Mouse (Mus musculus): Measurements from ENCODE around the gene Lin28a.
A peak's percentile ranks its signal among the peaks of the same experiment; 100 is the strongest.

The Lin28a gene

GRCm38 (mm10) chr4:134018779-134019145 lies at the start of gene Lin28a:
Gene Lin28a (minus strand): TSS chr4:134018841.
- no peak for DNase-seq

GRCm38 (mm10) chr4:134067833-134068544 lies 49.3 kb upstream of the Lin28a start:
- no peak for DNase-seq

DNA sequence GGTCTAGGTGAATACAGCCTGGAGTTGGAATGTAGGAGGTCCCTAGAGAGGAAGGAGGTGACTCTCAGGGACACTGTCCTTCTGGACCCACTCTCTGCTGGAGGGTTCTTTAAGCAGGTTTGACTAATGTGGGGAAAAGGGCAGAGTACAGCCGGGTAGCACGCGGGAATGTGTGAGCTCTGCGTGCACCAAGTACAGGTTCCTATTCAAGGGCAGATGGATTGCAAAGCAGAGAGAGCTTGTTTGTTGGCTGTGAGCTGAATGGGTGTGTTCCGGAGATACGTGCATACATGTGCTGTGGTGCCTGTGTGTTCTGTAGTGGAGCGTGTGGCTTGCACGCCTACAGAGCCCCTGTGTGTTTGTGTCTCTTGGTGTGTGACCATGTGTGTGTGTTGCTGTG lies 48.7 kb upstream of the Lin28a start:
- no peak for DNase-seq

DNA sequence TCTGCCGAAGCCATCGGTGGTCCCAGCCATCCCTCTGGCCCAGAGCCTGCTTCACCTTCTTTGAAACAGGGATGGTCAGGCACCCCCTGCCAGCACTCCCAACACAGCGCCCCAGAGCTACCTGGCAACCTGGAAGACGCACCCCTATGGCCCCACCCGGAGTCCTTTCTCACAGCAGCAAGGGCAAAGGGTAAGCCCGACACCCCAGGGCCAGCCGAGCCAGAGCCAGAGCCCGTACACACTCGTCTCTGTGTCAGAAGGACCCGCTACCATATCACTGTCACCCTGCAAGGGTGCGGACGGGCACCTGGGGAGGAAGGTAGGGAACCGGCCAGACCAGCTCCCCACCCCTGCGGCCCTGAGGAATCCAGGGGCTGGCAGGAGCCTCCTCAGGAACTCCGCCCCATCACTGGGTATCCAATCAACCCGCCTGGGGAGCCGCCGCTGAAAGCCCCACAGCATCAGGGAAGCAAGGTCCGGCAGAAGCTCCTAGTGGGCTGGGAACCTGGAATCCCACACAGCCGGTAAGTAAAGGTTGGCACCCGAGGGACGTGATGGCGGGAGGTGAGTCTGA lies 46.9 kb upstream of the Lin28a start:
- DNase-seq: no peak

DNA sequence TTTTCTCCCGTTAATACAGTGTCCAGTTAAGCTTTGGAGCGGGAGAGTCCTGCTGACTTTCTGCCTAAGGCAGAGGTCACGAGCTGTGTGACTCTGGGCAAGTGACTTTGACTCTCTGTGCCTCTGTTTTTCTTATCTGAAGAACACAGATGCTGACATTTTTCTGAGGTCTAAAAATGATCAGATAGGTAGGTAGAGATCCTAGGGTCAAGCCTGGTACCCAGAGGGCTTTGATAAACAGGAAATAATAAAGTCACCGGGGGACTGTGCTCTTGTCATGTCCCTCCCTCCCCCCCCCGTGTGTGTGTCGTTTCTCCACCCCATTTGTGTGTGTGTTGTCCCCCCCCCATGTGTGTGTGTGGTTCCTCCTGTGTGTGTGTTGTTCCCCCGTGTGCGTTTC lies 43.9 kb upstream of the Lin28a start:
- DNase-seq: no peak

DNA sequence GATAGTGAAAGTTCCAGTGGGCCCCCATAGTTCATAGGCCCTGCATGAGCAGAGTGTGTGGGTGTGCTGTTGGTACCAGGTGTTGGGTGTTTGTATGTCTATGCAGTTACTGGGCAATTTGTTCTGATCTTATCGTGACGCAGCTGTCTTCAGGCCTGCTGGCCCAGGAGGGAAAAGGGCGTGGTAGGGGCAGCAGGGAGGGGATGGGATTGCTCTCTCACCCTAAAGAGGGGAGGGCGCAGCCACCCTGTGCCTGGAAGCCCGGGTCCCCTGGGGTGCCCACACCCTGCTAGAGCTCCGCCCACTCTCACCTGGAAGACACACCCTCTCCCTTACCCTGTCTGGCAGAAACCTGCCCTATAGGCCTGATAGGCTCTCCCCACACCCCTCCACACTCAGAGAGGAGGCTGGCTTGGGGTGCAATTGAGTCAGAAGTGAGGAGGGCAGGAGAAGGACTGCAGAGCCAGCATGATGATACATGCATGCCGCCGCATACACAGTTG lies 43.4 kb upstream of the Lin28a start:
- DNase-seq: no peak

DNA sequence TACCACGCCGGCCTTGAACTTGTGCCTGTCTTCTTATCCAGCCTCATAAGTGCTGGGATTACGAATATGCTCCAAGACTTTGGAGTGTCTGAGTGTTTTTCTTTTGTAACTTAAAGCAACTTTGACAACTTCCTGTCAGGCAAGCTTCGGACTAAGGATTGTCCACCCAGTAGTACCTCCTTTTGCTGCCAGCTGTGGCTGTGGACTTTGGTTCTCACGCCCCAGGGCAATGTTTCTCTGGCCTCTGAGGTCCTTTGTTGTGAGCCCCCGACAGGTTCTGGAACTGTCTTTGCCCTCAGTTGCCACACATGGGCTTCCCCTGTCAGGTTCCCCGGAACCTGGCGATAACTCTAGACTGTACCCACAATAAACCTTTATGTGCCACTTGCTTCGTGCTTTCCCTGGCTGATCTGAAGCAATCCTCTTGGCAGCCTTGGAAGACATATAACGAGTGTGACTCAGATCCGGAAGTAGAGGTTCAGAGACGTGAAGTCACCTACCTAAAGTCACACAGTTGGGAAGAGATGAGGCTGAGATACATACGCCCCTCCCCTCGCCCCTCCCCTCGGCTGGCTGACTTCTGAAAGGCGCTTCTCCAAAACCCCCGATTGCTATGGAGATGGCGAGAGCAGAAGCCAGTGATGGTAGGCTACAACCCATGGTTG lies 42.7 kb upstream of the Lin28a start:
- no peak for DNase-seq

GRCm38 (mm10) chr4:134060135-134060865 lies 41.7 kb upstream of the Lin28a start, which contains the start of gene Crybg2:
Gene Crybg2 (plus strand): TSS chr4:134060815.
- no peak for DNase-seq

DNA sequence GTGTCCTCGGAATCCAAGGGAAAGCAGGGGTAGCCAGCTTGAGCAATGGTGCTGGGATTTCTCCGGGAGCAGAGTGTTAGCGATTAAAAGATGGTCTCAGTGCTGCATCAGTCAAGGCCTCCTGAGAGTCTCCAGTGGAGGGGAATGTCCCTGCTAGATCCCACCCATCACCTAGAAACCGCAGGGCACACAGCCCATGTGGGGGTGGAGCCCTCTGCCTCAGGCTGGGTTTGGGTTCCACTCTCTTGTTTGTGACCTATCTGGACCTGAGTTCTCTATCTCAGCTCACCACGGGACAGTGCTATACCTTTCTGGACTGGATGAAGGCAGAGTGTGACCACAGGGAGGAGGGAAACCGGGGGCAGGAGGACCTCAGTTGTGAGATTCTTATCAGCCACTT lies 40.3 kb upstream of the Lin28a start:
- no peak for DNase-seq

DNA sequence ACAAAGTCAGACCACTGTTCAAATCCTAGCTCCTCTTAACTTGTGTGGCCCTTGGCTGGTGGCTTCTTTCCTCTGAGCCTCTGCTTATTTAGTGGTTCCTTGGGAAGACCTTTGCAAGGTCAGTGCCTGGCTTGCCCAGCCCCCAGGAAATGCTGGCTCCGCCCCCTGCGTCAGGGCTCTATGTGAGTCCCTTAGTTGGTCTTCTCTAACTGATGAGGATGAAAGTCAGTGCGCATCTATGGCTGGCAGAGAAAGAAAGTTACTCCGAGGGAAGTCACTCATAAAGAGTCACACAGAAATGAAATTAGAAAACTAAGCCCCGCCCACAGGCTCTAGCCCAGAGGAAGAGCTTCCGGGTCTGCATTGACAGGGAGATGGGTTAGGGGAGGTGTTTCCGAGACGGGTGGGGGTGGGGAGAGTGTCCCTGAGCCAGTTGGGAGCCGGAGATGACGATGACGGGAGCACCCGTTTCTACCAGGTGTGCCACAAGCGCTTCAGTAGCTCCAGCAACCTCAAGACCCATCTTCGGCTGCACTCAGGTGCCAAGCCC lies 39.6 kb upstream of the Lin28a start:
- no peak for DNase-seq

DNA sequence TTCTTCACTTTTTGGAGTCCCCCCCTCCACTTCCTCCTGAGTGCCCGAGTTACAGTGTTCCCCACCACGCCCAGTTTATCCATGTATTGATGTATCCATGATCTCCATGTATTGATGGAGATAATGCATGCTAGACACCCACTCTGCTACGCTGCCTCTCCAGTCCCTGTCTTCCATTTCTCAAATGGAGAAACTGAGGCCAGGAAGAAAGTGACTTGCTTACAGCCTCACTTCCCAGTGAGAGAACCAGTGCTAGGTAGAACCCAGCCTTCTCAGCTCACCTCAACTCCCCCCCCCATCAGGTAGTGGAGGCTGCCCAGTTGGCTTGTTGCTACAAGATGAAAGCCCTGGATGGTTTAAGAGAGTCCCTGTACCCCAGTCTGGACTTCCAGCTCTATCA lies 34.9 kb upstream of the Lin28a start, which contains the start of gene Zfp683:
Gene Zfp683 (plus strand): TSS at position 301 of the 400 bp plus-strand sequence.
- DNase-seq: no peak

- peak; percentile 76 to 89 for DNase-seq
Measured at GRCm38 (mm10) chr4:134052560-134052959, 33.9 kb upstream of the Lin28a start.

DNA sequence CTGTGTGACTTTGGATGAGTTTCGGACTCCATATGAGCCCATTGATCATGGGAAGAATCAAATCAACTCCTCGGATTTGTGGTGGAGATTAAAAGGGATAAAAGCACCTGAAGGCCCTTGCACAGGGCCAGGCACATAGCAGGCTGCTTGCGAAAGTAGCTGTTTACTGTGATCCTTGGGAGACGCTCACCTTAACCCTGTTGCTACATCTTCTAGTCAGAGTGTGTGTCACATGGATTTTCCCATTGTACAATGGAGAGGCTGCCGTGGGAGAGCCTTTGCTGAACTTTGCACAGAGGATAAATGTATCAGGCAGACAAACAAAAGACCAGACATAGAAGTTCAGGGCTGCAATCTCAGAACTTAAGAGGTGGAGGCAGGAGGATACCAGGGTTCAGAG lies 33.3 kb upstream of the Lin28a start:
- no peak for DNase-seq

DNA sequence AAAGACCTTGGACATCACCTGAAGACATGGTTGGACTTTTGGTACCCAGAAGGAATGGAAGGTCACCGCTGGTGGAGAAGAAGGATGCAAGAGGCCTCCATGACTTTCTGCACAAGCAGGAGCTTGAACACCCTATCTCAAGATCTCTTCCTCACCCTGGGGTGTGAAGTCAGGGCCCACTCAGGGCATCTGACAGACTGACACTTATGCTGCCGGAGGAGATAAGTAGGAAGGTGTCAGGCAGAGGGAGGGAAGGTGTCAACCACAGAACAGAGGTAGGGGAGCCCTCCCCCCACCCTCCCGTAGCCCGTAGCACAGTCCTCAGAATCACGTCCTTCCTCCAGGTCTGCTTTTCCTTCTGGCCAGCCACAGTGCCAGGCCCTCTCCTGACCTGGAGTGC lies 29.0 kb upstream of the Lin28a start:
- DNase-seq: no peak

- no peak for DNase-seq
Measured at GRCm38 (mm10) chr4:134043041-134043440, 24.4 kb upstream of the Lin28a start.

DNA sequence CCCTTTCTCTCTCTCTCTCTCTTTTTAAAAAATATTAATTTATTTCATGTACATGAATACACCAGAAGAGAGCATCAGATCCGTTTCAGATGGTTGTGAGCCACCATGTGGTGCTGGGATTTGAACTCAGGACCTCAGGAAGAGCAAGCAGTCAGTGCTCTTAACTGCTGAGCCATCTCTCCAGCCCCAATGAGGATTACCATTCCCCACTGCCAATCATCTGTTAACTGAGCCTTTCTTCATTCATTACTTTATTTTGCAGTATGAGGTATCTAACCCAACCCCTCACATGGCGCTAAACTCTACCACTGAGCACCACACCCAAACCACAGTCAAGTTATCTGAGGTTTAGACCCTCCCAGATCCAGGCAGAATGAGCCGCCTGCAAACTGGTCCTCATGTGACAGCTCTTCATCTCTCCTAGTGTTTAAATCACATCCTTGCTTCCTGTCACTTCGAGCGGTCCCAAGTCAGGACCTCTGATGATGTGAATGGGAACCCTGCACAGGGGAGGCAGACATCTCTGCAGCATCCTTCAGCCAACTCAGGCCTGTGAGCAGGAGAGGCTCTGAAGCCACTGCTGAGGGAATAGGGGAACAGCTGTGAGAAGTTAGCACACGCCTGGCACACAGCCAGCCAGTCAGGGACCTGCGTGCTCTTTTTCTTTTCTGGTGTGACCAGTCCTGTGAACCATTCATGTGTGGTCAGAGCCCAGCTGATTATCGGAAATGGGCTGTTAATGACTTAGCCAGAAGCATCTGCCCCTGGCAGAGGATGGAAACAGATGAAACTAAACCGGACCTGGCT lies 22.9 kb upstream of the Lin28a start:
- DNase-seq: peak in 1 of 2 experiments; percentile 15

DNA sequence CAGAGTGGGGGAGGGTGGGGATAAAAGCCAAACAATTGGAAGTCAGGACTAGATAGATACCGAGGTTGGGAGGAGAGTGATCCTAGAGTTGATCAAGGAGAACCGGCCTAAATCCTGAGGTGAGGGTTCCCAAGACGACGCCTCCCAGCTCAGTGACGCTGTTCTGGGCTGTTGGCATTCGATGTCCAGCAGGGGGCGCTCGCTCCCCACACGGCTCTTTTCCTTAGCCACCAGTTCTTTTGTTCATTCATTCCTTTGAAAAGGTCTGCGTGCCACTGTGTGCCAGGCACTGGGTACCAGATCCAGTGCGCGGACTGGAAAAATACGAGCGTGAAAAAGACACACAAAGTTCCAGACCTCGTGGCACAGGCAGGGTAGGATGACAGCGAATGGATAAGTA lies 17.3 kb upstream of the Lin28a start:
- peak; percentile 86 to 90 for DNase-seq

GRCm38 (mm10) chr4:134025802-134026201 lies 7.2 kb upstream of the Lin28a start:
- no peak for DNase-seq

- DNase-seq: peak; percentile 38 to 47
Measured at GRCm38 (mm10) chr4:134020621-134021020, 2.0 kb upstream of the Lin28a start.

DNA sequence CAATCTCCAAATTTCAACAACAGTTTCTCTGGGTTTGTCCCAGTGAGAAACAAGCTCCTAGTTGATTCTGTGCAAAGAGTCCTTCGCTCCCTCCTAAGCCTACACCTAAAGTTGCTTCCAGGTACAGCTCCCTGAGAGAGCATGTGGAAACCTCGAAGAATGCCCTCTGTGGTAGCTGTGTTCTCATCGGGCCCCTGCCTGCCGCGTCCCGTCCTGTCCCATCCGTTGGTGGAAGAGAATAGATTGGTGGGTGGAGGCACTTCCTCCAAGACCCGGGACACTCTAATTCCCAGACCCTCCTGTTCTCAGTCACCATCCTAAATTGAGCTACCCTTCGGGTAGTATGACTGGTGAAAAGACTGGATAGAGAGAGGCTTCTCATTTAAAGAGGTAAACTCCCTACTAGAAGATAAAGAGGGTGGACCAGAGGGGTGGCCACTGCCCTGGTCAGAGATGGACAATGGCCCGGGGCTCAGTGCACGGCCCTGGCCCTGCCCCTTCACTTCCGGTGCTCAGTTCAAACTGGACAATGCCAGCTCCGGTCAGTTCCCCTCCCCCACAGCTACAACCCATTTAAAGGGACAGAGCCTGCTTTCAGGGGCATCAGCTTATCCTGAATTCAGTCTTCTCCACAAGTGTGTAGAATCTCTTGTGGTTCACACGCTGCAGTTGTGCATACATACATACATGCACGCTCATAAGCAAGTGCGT lies 1.2 kb upstream of the Lin28a start:
- peak; percentile 83 to 89 for DNase-seq

DNA sequence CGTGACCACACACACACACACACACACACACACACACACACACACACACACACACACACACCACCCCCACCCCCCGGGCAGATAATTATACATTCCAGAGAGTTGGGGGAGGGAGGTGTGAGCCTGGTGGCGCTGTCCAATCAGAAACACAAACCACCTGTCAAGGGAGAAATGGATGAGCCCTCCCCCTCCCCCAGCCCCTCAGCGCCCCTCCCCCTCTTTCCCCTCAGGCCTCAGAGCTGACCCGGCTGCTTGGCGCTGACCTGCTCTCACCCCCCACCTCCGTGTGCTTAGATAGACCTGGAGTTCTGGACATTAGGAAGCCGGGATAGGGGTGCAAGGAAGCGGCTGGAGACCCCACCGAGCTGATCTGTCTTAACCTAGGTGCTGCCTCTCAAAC lies 569 bp upstream of the Lin28a start:
- no peak for DNase-seq

Measured in cerebellum, postnatal 25 days (tissue).